Mouse (Mus musculus): ENCODE results near the gene Slc17a5.

DNA sequence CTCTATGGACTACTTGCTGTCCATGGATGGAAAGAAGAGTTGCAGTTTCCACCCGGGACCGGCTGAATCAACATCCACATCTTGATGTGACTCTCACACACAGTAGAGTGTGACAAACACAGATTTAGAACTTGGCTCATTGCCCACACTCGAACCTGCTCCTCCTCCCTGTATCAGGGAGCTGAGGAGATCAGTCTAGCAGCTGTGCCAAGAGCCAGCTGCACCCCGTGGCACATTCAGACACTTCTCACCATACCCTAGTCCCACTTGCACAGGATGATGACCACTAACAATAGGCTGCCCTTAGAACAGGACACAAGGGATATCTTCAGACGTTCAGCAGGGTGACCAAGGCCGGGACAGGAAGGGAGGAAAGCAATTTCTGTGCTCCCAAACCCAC, 26.4 kb upstream of the Slc17a5 start:
- no peak for TF ChIP-seq CTCF (IDR thresholded peaks at IDR 0.05; ENCODE audit: borderline replicate concordance, insufficient read depth, low read depth, low read length)
- no peak for TF ChIP-seq POLR2A (IDR thresholded peaks at IDR 0.05; ENCODE audit: borderline replicate concordance, insufficient read depth, low read length)
